Mouse (Mus musculus) heart, adult 8-10 months (tissue): ENCODE measurements around the gene Tspan4. TPM values are rescaled to one million over a fixed set of nuclear protein-coding genes. Genes with fewer than 3 reads are reported as not detected.

Source experiments
- DNase-seq: peaks from one replicate; pipeline ENCODE4 v3.0.0; 2022; ENCODE audit warnings: low spot score
- total RNA-seq, 4 experiments: library from RNA; stranded (reverse); gene quantifications; 2 replicates each; pipeline ENCODE4 v1.2.4; 2022

Gene Tspan4
- total RNA-seq, 4 experiments from 2014 or later, result 25.8 to 45.3 (median 42.8) TPM

DNA sequence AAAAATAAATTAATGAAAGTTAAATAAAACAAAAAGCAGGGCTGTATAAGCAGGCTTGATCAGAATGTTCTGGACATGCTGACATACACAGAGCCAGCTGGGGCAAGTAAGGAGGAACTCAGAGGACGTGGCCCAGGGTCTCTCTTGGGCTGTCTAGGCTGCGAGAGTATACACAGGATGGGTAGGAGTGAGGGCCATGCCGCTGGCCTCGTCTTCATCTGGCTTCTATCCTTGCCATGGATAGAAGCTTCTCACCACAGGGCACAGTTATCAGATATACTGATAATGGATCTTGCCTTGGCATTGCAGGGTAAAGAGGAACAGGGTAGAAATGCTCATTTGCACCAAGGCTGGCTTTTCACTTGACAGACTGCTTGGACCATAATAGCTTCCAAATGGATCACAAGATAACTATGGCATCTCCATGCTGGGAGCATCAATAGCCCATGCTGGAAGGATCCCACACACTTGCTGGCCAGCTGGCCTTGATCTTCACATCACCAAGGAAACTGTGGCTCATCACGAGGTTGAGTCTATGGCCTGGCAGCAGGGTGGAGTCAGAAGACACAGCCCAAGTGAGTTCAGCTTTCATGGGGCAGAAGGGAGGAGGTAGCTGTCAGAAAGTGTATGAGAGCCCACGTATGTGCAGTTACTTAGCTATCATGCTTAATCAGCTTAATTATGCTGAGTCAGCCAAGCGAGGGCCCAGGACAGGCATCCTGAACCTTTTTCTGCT lies 26.9 kb downstream of the Tspan4 start:
- no peak for DNase-seq

DNA sequence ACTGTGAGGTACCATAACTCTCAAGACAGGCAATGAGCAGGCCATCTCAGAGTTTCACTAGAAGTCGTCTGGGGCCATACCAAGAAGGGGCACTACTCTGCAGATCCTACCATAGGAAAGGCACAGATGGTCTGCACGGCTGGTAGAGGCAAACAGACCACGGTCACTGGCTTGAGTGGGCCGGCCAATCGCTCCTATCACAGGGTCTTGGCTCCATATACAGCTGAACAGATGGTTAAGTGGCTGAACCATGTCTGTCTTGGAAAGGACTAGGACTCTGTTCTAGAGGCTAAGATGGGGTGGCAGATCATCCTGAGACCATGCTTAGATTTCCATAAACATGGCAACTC lies 27.5 kb downstream of the Tspan4 start:
- no peak for DNase-seq

DNA sequence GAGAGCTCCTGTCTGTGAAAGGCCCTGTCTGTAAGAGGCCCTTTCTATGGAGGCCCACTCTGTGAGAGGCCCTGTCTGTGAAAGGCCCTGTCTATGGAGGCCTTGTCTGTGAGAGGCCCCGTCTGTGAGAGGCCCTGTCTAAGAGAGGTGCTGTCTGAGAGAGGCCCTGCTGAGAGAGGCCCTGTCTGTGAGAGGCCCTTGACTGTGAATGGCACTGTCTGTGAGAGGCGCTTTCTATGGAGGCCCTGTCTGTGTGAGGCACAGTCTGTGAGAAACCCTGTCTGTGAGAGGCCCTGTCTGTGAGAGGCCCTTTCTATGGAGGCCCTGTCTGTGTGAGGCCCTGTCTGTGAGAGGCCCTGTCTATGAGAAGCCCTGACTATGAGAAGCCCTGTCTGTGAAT lies 31.2 kb downstream of the Tspan4 start:
- no peak for DNase-seq

DNA sequence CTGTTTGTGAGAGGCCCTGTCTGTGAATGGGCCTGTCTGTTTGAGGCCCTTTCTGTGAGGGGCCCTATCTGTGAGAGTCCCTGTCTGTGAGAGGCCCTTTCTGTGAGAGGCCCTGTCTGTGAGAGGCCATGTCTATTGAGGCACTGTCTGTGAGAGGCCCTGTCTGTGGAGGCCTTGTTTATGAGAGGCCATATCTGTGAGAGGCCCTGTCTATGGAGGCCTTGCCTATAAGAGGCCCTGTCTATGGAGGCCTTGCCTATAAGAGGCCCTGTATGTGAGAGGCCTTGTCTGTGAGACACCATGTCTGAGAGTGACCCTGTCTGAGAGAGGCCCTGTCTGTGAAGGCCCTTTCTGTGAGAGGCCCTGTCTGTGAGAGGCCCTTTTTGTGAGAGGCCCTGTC lies 33.1 kb downstream of the Tspan4 start:
- DNase-seq, result no peak

- no peak for DNase-seq
Observed at GRCm38 (mm10) chr7:141510196-141510595, 35.2 kb downstream of the Tspan4 start.

DNA sequence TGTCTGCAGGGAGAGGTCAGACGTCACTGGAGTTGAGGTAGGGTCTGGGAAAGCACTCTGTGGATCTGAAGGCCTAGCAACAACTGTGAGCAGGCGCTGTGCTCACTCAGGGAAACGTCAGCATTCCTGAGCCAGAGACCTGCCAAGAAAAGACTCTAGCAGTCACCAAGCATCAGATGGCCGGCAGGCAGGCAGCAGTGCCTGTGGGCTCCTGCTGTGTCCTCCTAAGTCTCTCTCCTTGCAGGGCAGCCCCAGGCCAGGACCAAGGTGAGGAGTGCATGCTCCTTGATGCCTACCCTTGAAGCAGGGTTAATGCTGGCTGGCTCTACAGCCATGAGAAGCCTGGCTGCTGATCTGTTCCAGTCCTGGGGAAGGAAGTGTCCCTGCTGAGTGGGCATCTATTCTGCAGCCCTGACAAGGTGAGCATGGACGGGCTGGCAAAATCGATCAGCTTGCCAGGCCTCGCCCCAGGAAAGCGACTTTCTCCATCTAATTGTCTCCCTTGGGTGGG lies 35.7 kb downstream of the Tspan4 start:
- DNase-seq, result no peak

DNA sequence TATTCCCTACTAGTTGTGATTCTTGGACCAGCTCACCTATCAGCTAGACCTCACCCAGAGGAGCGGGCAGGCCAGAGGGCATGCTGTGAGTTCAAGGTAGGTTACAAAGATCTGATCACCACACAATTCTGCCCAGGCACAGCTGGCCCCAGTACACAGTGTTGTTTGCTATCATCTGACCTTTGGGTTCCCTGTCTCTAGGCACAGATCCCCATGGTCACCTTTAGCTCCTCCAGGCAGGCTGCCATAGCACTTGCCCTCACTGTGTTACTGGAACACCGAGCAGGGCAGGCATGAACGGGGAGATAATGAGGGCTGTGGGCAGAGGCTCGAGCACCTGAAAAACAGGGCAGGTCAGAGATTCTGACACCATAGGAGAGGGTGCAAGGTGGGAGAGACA lies 42.6 kb downstream of the Tspan4 start:
- peak; percentile 42 for DNase-seq

DNA sequence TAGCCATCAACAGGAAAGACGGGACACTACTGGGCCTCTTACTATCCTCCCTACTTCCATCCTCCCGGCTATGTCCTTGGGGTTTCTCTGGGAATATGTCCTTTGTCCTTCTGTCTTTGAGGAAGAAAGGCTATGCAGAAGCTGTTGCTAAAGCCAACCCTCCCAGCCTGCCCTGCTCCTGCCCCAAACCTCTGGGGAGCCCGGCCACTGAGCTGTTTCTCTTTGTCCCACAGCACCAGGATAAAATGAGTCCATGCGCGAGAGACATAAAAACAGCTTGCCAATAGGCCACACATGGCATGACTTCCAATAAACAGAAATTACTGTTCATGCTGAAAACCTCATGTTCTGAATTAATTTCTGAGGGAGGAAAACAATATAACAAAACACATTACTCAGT lies 43.3 kb downstream of the Tspan4 start:
- DNase-seq, result no peak

DNA sequence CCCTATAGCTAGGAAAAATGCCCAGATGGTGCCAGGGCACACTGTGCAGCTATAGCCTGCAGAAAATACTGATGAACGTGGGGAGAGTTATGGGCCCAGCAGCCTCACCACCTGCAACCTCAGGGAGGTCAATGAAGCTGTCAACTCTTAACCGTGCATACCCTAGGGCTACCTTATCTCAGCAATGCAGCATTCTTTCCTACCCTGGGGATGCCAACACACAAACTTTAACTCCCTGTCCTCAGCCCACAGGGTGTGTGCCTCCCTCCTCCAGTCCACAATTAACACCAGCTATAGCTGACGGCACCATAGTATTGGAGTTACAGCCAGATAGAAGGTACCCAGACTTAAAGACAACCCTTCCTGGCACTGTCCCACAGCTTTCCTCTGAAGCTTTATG lies 43.9 kb downstream of the Tspan4 start:
- DNase-seq, result no peak

DNA sequence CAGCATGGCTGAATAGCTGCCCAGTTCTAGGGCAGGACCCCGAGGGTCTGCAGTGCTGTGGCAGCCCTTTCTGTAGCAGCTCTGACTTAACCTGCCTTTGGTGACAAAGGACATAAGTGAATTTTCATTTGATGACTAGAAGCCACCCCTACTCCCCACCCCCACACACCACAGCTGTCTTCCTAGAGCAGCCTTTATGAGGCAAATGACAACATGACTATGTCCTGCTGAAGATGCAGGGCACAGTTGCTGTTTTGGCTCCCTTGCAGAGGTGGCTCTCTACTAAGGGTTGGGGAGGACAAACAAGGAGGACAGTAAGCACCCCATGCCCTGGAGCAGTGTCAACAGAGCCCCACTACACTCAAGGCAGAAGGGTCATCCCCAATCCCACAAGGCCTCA lies 44.8 kb downstream of the Tspan4 start:
- no peak for DNase-seq

- DNase-seq, result no peak
Observed at GRCm38 (mm10) chr7:141523007-141523406, 48.0 kb downstream of the Tspan4 start.

DNA sequence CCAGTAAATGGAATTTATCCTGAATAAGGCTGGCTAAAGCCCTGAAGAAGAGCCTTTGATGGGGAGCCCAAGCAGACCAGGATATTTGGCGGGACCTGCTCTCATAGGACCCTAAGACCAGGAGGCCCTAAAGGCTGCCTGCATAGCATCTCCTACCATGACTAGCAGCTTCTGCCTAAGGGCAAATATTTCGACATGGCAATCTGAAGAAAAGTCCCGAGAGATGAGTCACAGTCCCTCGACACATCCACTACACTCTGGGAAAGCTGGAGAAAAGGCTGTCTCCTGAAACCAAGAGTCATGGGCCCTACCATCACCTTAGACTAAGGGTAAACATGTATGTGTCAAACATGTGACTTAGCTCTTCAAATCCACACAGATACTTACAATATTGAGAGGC lies 49.2 kb downstream of the Tspan4 start:
- DNase-seq, result no peak

- DNase-seq, result peak; percentile 82
Observed at GRCm38 (mm10) chr7:141524760-141525579, 49.9 kb downstream of the Tspan4 start.

DNA sequence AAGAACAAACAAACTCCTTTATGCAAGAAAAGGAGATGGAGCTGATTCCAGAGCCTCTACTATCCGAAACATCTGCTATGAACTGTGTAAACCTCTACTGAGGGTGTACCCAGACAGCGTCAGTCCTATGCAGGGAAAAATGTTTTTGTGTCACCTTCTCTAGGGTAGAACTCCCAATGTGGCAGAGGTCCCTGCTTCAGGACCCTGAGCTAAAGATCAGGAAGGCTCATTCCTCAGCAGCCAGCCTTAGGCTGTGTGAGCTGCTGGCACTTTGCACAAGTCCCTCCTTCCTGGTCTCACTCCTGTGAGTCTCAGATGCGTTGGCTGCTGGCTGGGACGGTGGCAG lies 50.5 kb downstream of the Tspan4 start:
- DNase-seq, result no peak

DNA sequence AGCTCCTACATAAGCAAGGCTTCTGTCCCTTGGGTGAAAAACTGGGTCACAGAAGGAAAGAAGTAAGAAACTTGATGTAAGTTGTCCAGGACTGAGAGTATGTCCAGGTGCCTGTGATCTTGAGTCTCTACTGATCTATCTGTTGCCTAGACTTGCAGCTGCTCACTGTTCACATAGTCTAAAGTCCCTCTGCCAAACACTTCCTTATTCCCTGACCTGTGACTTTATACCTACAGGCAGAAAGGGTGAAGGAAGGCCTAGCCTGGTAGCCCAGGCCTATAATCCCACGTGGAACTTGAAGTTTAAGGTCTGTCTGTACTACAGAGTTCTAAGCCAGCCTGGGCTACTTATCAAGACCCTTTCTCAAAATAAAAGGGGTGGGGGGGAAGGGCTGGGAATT lies 60.5 kb downstream of the Tspan4 start:
- DNase-seq, result no peak

- DNase-seq, result no peak
Observed at GRCm38 (mm10) chr7:141538852-141539555, 64.0 kb downstream of the Tspan4 start.

- peak; percentile 99 for DNase-seq
Observed at GRCm38 (mm10) chr7:141539556-141540311, 64.7 kb downstream of the Tspan4 start, which contains the start of gene Chid1. Gene Chid1 (minus strand): TSS chr7:141539857.

- DNase-seq, result peak; percentile 76
Observed at GRCm38 (mm10) chr7:141540312-141541081, 65.5 kb downstream of the Tspan4 start.

- DNase-seq, result no peak
Observed at GRCm38 (mm10) chr7:141541681-141542080, 66.6 kb downstream of the Tspan4 start.

- no peak for DNase-seq
Observed at GRCm38 (mm10) chr7:141542588-141542987, 67.5 kb downstream of the Tspan4 start.
